8 mouse cellular contexts compared by ENCODE assay signal in genomic region chrX:13240646-13241425, GRCm38 (mm10). TPM values are rescaled to one million over a fixed set of nuclear protein-coding genes. Genes with fewer than 3 reads are reported as not detected.
DNase-seq lines count a peak whose midpoint lies in the region; ATAC-seq and TF ChIP-seq lines count a peak whose summit lies in the region.

No protein-coding gene starts in this region.

- no peaks in the 10 kb centered on the region for H3K36me3 ChIP-seq in lung, postnatal 0 days (ENCODE audit: insufficient read depth, low read length)
- H3K36me3 ChIP-seq in forebrain, embryonic 13.5 days (ENCODE audit: poor library complexity, severe bottlenecking), result no peaks in the 10 kb centered on the region
- no peaks in the 10 kb centered on the region for H3K36me3 ChIP-seq in liver, embryonic 12.5 days
- no peaks in the 10 kb centered on the region for H3K36me3 ChIP-seq in thymus, adult 2 months (ENCODE audit: control insufficient read depth, insufficient read depth, low read length)

- TF ChIP-seq EP300 in lung, postnatal 0 days (IDR thresholded peaks at IDR 0.05), result no peak

- peak overlapping the region; percentile 90 for H3K27ac ChIP-seq in lung, postnatal 0 days (ENCODE audit: low read length)
- H3K27ac ChIP-seq in forebrain, embryonic 13.5 days, result peak overlapping the region; percentile 97
- H3K27ac ChIP-seq in liver, embryonic 12.5 days, result peak overlapping the region; percentile 84
- peak overlapping the region; percentile 90 for H3K27ac ChIP-seq in thymus, adult 2 months (ENCODE audit: control insufficient read depth, insufficient read depth, low read length)

- H3K9ac ChIP-seq in lung, postnatal 0 days (replicated peaks; ENCODE audit: low read depth), result no peak overlapping the region
- 0 out of 2 replicates have a peak overlapping the region, but pooled peaks have one; percentile 72 for H3K9ac ChIP-seq in forebrain, embryonic 13.5 days
- peak overlapping the region; percentile 68 for H3K9ac ChIP-seq in liver, embryonic 12.5 days

- H3K4me1 ChIP-seq in lung, postnatal 0 days (ENCODE audit: insufficient read depth, low read depth, low read length), result no peaks in the 10 kb centered on the region
- peaks cover 21% of the 10 kb centered on the region for H3K4me1 ChIP-seq in forebrain, embryonic 13.5 days
- H3K4me1 ChIP-seq in liver, embryonic 12.5 days, result peaks cover 43% of the 10 kb centered on the region
- peaks cover 21% of the 10 kb centered on the region for H3K4me1 ChIP-seq in thymus, adult 2 months (replicated peaks; ENCODE audit: control insufficient read depth, insufficient read depth, low read length)

- TF ChIP-seq CTCF in lung, postnatal 0 days (IDR thresholded peaks at IDR 0.05), result no peak
- no peak for TF ChIP-seq CTCF in thymus, adult 2 months (IDR thresholded peaks at IDR 0.05; ENCODE audit: borderline replicate concordance, control insufficient read depth, extremely low read depth, insufficient read depth, low read length, poor library complexity)

- WGBS in lung, postnatal 0 days, result 34% methylated on average over 11 of the region's 11 CpGs
- WGBS in forebrain, embryonic 13.5 days, result 18% methylated on average over 11 of the region's 11 CpGs
- WGBS in liver, embryonic 12.5 days (ENCODE audit: insufficient replicate concordance), result 19% methylated on average over 11 of the region's 11 CpGs
- WGBS in thymus, adult 2 months, result 30% methylated on average over 11 of the region's 11 CpGs

- no peaks in the 10 kb centered on the region for H3K9me3 ChIP-seq in lung, postnatal 0 days (ENCODE audit: low read length)
- no peaks in the 10 kb centered on the region for H3K9me3 ChIP-seq in forebrain, embryonic 13.5 days (replicated peaks)
- H3K9me3 ChIP-seq in liver, embryonic 12.5 days (replicated peaks), result no peaks in the 10 kb centered on the region

- no peak for ATAC-seq in lung, postnatal 0 days
- no peak for ATAC-seq in forebrain, embryonic 13.5 days
- ATAC-seq in liver, embryonic 12.5 days, result peak; percentile 38; the same call in 1 of the 2 replicates

- H3K27me3 ChIP-seq in lung, postnatal 0 days (replicated peaks; ENCODE audit: insufficient read depth, low read length), result no peaks in the 10 kb centered on the region
- peaks cover 20% of the 10 kb centered on the region; the same call in 1 of the 2 replicates for H3K27me3 ChIP-seq in forebrain, embryonic 13.5 days
- peaks cover 12% of the 10 kb centered on the region for H3K27me3 ChIP-seq in liver, embryonic 12.5 days (replicated peaks)
- no peaks in the 10 kb centered on the region for H3K27me3 ChIP-seq in thymus, adult 2 months (ENCODE audit: control insufficient read depth, insufficient read depth, low read length)

- H3K4me3 ChIP-seq in lung, postnatal 0 days (ENCODE audit: low read depth, low read length), result no peak overlapping the region
- peak overlapping the region; percentile 37 for H3K4me3 ChIP-seq in forebrain, embryonic 13.5 days
- H3K4me3 ChIP-seq in liver, embryonic 12.5 days, result peak overlapping the region; percentile 56; the same call in 1 of the 2 replicates
- peak overlapping the region; percentile 67; the same call in 1 of the 2 replicates for H3K4me3 ChIP-seq in thymus, adult 2 months (ENCODE audit: control insufficient read depth, insufficient read depth, low read length)

- H3K4me2 ChIP-seq in lung, postnatal 0 days (replicated peaks; ENCODE audit: low read depth, low read length), result peak overlapping the region; percentile 55
- peak overlapping the region; percentile 63 for H3K4me2 ChIP-seq in forebrain, embryonic 13.5 days
- H3K4me2 ChIP-seq in liver, embryonic 12.5 days, result peak overlapping the region; percentile 71

- TF ChIP-seq POLR2A in thymus, adult 2 months (IDR thresholded peaks at IDR 0.05; ENCODE audit: control insufficient read depth, extremely low read depth, insufficient read depth, low read length, poor library complexity), result no peak

- DNase-seq in lung, postnatal 0 days (ENCODE audit: low spot score), result peak; percentile 54
- DNase-seq in lung, postnatal 36 days, result no peak
- peak; percentile 37 for DNase-seq in thymus, adult 2 months
- no peak for DNase-seq in cerebellum, adult 9-10 months
- DNase-seq in urinary bladder, adult 18-20 months (ENCODE audit: low spot score in 2 of 2), result no peak
- no peak for DNase-seq in adrenal gland, postnatal 4 days (ENCODE audit: low spot score in 2 of 2)

RNA-seq across cellular contexts. Expression of gene Ddx3x, which starts 39.9 kb away (rescaled TPM):
- 81.8 and 85.2 TPM in 2 replicates for polyA plus RNA-seq in lung, postnatal 0 days (2015; fragmentation: Nextera tagmentation; extraction: Ambion mirVana)
- 138 and 155 TPM in 2 replicates for polyA plus RNA-seq in forebrain, embryonic 13.5 days (2015; fragmentation: Nextera tagmentation; extraction: Ambion mirVana)
- 89.7 and 94.7 TPM in 2 replicates for polyA plus RNA-seq in liver, embryonic 12.5 days (2016; fragmentation: Nextera tagmentation; extraction: Ambion mirVana)
- 35.4 and 48.0 TPM in 2 replicates for polyA plus RNA-seq in thymus, adult 2 months (2012; rRNA removed)
- 100 to 1,000 TPM; 262 to 355 TPM for total RNA-seq in adrenal gland, postnatal 4 days (2021)

Comparison
In these comparisons a context has a peak if more than half of its experiments do, and no peak if none do; other contexts are left out.
1. DNase-seq: peak in lung, postnatal 0 days (single experiment) and thymus, adult 2 months (single experiment); none in lung, postnatal 36 days (single experiment), cerebellum, adult 9-10 months (single experiment), urinary bladder, adult 18-20 months (0 of 2) and adrenal gland, postnatal 4 days (0 of 2).
2. Peak in every context shown above with its lines, with median percentiles within 50 percentile points of each other: H3K27ac ChIP-seq and H3K4me2 ChIP-seq.